Mouse (Mus musculus) urinary bladder, postnatal 4 days (tissue): Measurements from ENCODE around the gene Tnip1.

ENCODE experiments used
- DNase-seq, 2 experiments: peaks; one replicate each; pipeline ENCODE4 v3.0.0; 2021 to 2022; ENCODE audit warnings: low spot score in 2 of 2

Gene Tnip1

DNA sequence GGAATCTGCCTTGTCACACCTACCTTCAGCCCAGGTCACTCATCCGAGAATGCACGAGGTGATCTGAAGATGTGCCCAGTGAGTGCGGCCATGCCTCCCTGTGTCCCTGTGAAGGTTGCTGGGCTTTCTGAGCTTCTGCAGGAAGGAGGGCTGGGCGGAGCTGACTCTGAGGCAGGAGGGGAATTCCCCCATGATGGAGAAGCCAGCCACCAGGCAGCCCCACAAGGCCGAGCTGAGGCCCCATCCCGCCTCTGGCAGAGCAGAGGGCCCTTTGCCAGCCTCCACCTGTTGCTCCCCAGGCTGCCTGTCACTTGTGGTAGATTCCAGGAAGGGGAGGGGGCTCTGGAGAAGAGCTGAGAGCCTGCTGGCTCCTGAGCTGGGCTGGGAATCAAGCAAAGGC lies at the start of gene Tnip1:
Gene Tnip1, minus strand, starts transcription at position 108 of the 400 bp plus-strand sequence.
- peak in 1 of 2 experiments; percentile 35 for DNase-seq

DNA sequence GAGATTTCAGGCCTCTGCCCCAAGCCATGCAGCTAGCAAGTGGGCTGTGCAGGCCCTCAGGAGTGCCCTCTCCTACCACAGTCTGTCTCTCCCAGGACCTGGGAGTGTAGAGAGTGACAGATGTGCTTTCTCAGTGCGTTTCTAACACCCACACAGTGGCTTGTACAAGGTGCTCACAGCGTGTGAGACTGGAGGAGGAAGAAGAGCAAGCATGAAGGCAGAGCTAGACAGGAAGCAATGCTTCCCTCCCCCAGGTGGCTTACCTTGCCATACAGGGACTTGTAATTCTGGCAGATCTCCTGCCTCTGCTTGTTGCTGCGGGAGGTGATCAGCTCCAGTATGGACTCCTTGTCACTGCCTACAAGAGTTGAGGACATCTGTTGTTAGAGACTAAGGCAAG lies 48.7 kb upstream of the Tnip1 start:
- no peak for DNase-seq

DNA sequence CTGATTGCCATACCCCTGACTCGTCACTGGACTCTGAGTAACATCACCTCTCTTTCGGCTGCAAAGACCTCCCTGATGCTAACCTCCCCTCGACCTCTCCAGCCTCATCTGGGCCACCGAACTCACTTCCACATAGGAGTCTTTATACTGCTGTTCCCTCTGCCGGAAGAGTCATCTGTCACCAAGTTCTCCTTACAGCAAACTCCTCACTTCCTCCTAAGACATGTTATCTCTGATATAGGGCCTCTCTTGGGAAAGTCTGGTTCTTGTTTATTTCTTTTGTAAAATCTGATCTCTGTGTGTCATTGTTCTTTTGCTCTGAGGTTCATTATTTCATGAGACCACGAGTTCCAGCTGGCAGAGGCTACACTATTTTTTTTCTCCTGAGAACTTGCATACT lies 45.5 kb upstream of the Tnip1 start:
- no peak for DNase-seq

DNA sequence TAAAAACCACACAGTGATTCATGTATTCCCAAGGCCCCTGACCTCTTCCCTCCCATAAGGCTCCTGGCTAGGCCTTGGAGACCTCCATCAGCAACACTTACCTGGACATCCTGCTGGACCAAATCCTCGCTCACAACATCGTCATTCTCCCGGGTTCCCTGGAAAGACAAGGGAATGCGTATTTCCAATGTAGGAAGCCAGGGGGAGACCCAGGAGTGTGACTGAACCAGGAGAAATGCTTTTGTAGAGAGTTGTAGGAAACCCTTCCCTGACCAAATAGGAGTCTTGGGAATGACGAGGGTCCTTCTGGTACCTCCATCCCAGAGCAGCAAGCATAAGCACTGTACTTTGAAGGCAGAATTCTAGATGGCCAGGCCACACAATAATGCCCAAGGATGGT lies 43.0 kb upstream of the Tnip1 start:
- DNase-seq: no peak

DNA sequence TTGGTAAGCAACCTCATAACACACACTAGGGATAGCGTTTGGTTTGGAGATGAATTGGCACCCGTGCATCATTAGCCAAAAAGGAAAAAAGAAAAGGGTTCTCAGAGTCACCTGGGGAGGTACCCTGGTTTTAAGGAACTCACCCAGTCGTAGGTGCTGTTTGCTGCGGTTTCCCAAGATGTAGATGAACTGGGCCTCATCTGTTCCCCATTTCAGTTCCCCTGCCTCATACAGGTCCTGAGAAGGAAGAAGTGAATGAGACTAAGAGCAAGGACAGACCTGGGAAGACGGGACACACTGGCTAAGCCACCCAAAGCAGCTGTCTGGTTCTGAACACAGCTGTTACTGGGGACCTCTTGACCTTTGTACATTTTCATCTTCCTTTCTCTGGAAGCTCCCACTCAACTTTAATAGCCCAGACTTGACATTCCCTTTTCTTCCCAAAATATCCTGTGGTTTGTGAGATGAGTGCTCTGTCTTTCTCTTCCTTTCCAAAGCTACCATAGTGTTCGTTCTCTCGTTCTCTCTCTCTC lies 42.3 kb upstream of the Tnip1 start:
- DNase-seq: no peak

DNA sequence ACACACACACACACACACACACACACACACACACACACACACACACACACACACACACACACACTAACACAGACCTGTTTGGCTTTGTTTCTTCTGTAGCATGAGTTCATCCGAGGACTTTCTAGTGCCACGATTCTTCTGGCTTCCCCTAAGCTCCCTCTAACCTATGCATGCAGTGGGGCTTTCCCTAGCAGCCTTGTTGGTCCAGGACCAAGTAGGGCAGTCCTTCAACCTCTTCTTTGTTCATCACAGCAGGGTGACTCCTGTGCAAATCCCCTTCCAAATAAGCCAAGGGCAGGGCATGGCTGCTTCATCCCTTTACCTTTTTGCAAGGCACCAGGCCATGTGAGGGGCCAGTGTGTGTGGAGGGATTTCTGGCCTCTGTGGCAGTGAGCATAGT lies 36.0 kb upstream of the Tnip1 start:
- DNase-seq: no peak

DNA sequence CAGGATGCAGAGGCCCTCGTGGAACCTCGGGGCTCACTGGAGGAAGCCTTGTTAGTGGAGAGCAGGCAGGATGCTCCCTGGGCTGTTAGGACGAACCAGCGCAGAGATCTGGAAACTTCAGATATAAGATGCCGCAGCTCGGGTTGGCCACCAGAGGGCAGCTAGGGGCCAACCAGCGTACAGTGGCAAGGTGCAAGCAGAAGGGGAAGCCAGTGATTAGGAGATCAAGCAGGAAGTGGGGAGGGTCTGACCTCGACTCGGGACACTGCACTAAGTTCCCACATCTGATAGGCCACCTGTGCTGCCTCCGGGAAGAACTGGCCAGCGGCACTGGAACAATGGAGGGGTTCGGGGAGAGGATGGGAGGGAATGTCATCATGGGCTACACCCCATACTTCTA lies 35.6 kb upstream of the Tnip1 start:
- DNase-seq: peak in 1 of 2 experiments; percentile 52

DNA sequence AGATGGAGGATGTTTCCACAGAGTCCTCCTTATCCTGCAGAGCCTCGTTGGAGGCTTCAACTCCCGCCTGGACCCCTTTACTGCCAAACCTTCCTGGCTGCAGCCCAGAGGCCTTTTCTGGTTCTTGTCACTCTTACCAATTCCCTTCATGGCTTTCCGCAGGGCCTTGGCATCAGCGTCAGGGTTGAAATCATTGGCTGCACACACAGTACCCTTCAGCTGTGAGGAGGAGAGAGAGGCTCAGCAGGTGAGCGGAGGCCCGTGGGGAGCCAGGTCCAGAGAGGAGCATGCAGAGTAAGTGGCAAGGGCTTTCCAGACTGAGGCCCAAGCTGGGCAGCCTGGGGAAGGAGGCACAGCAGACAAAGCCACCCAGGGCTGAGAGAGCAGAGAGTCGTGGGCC lies 33.5 kb upstream of the Tnip1 start:
- no peak for DNase-seq

DNA sequence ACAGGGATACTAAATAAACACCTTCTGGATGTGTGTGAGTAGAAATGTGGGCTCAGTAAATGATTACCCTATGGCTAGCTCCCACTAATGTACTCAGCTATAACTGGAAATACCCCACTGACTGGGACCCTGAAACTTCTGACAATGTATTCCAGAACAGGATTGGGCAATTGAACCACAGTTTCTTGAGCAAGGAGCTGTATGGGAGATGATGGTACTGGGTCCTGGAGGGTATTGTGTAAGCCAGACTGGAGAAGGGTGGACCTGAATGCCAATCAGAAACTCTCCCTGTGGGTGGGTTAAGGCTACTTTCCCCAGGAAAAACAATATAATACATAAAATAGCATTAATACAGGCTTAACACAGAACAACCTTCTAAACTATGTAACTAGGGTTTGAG lies 27.2 kb upstream of the Tnip1 start:
- DNase-seq: no peak

DNA sequence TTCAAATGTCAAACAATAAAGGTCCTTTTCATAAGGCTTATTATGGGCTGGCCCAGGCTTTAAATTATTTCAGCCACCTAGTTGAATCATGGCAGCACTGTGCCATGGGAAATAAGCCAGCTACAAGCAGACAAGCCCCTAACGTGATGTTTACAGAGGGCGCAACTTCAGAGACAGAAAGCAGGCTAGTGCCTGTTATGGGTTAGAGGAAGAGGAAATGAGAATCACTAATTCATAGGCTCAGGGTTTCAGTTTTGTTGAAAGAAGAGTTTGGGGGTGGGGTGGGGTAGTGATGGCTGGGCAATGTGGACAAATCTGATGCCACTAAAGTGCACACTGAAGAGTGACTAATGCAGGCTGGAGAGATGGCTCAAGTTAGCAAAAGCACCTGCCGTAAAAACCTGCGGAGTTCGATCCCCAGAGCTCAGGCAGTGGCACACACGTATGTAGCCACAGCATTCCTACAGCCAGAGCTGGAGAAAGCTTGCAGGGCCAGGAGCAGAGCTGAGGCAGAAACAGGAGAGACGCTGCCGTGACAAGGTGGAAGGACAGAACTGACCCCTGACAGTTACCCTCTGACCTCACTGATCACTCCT lies 26.1 kb upstream of the Tnip1 start:
- no peak for DNase-seq

DNA sequence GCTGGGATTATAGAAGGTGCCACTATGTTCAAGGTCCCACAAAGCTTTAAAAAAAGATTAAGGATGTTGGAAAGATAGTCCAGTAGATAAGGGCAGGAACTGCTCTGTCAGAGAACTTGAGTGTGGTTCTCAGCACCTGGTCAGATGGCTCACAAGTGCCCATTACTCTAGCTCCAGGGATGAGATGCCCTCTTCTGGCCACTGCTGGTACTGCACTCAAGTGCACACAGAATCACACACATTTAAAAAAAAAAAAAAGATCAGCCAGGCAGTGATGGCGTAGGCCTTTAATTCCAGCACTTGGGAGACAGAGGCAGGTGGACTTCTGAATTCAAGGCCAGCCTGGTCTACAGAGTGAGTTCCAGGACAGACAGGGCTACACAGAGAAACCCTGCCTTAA lies 25.3 kb upstream of the Tnip1 start:
- DNase-seq: no peak

DNA sequence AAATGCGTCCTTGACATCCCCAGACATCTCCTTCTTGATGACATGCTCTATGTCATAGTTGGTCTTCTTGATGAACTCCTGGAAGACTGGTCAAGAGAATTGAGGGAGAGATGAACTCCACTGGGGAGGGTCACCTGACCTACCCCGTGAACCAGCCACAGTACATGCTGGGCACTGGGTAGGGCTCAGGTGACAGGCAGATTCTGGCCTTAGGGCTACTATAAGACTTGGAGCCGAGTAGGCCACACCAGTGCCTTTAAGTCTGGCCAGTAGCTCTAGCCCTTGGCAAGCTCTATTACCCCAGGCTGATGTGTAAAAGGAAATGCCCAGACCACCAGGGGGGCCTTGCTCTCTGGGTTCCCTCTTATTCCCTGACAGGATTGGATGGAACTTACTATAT lies 22.4 kb upstream of the Tnip1 start:
- DNase-seq: no peak

DNA sequence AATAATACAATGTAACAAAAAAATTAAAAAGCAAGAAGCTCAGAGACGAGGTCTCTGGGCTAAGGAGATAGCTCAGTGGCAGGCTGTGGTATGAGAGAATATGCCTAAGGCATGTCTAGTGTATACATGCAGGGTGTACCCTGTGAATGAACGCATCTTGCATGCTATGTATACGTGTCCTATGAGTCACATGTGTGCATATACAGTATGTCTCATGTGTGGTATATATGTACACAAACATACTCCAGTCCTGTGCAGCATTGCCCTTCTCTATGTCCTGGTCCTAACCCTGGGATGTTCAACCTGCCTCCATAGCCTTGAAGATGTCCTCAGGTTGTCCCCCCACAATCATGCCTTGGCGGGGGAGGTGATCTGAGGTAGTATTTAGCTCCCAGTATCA lies 21.9 kb upstream of the Tnip1 start:
- no peak for DNase-seq

DNA sequence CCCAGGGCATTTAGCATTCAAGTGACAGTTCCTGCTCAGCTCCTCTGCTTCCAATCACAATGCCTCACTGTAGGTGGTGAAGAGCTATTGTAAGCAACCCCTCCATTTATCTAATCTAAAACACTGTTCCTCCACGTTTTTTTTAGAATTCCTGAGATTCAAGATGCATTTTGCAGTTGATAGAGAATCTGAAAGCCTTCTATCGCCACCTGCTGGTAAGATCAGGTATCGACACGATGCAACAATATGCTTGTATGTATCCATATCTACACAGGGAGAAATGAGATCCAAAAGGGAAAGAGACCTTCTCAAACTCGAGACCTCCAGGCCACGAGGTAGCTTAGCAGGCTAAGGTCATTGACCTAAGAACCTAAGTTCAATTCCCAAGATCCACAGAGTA lies 21.4 kb upstream of the Tnip1 start:
- DNase-seq: peak in 1 of 2 experiments; percentile 81

DNA sequence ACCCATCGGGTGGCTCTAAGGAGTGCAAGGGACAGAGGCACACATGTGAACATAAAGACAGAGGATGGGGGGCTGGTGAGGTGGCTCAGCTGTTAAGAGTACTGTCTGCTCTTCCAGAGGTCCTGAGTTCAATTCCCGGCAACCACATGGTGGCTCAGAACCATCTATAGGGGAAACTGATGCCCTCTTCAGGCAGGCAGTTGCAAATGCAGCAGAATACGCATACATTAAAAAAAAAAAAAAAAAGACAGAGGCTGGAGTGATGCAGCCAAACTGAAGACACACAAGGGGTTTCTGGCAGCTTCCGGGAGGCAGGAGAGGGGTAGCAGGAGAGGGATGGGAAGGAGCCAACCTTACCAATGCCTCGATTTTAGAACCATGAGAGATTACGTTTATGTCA lies 19.8 kb upstream of the Tnip1 start:
- no peak for DNase-seq

DNA sequence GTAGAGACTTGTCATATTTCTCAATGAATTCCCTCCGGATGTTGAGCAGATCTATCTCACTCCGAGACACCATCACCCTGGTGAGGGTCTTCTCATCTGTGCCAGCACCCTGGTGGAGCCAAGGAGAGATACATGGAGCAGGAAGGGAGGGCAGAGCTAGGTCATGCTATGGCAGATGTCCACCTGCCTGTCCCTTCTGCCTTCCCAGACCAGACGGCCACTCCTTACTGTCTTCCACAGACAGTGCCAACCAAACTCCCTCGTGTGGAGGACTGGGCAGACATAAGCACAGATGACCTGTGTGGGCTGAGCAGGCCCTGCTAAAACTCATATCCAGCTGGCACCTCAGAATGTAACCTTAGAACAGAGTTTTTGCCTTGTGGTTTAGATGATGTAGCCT lies 18.9 kb upstream of the Tnip1 start:
- DNase-seq: no peak

DNA sequence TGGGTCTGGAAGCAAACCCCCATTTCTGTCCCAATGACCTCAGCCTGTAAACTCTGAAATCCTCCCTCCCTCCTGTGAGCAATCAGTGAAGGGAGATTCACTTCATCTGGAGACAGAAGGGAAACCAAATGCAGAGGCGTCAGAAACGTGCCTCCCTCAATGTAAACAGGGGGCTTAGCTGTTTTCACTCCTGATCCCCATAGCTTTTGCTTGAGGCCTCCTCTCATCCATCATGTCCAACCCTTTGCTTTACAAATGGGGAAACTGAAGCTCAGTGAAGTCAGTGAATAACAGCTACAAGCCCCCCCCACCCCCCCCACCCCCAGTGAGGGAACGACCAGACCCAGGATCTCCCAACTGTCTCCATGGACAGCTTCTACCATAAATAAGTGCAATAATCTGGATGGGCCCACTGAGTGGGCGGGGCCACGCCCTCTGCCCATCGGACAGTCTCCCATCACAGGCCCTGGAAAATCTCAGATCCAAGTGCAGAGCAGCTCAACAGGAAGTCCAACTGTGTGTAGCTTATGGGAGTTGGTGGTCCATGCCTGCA lies 14.7 kb upstream of the Tnip1 start:
- DNase-seq: no peak

DNA sequence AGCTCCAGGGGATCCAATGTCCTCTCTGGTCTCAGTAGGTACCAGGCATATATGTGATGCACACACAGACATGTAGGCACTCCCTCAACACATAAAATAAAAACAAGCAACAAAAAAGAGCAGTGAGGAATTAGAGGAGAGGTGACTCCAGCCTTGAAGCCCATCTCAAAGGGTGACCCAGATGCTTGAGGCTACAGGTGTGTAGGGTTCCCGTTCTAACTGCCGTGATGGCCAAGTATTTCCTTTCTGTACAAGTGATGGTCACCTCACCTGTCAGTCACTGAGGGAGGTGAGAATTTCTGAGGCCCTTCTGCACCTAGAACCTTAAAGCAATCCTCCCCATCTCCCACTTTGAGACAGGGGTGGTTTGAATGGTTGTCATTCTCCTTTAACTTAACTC lies 13.6 kb upstream of the Tnip1 start:
- DNase-seq: no peak

DNA sequence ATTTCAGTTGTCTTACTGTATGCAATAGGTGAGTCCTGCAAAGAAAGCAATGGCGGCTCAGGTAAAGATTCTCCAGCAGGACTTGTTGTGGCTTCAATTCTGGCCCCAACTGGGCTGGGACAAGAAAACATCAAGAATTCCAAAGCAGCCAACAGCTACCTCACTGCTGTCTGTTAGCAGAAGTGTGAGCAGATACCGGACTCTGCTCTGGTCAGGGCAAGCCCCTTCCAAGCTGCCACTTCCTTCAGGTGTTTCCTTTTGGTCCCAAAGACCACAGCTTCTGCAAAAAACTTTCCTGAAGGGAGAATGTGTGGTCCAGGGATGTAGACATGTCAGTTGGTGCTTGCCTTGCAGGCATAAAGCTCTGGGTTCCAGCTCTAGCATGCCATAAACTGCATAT lies 13.0 kb upstream of the Tnip1 start:
- no peak for DNase-seq

DNA sequence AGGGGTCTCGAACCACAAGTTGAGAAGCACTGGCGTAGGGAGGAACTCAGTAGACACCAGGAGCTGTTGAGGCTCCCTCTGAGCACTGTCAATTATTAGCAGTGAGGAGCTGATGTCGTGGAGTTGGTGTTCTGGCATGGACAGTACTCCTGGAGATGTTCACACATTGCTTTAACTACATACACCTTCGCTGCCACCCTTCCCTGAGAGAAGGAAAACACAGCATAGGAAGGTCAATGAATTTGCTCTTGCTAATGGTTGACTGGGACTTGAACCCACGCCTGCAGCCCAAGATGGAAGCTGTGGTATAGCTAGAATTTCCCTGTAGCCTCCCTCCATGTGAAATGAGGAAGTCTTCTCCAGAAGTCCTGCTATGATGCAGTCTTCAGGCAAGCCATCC lies 12.6 kb upstream of the Tnip1 start:
- DNase-seq: no peak

DNA sequence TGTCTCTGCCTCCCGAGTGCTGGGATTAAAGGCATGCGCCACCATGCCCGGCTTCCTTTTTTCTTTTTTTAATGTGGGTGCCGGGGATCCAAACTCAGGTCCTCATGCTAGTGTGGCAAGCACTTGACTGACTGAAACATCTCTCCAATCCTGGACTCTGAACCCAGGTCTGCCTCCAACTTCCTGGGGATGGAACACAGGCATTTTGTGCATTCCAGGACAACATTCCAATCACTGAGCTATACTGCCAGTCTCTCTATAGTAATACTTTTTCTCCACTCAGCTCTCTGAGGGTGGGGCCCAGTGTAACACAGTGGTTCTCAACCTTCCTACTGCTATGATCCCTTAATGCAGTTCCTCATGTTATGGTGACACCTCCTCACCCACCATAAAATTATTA lies 11.9 kb upstream of the Tnip1 start:
- no peak for DNase-seq

DNA sequence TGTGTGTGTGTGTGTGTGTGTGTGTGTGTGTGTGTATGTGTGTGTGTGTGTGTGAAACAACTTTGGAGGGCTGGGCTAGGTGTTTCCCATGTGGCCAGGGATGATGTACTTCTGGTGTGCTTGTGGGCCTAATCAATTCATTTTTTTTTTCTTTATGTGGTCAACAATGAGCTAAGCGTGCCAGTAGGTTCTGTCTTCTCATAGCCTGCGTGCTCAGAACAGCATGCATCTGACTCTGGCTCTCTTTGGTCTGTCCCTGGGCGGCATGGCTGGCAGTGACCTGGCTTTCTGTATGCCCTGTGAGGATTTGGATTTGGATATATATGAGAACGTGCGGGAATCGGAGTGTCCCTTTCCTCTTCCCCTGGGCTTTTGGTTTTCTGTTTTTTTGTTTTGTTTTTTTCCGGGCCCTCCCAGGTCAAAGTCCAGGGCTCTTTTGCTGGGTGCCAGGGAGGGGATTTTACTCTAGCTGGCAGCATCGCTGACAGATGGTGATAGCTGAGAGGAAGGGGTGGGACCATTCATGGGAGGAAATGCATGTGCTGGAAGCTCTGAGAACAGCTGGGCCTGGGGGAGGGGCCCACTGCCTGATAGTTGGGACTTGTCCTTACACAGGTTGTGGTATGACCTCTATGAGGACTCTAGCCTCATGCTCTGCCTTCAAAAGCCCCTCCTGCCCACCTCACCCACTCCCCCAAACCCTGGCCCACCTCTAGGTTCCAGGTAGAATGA lies 10.9 kb upstream of the Tnip1 start:
- DNase-seq: peak in 1 of 2 experiments; percentile 39

DNA sequence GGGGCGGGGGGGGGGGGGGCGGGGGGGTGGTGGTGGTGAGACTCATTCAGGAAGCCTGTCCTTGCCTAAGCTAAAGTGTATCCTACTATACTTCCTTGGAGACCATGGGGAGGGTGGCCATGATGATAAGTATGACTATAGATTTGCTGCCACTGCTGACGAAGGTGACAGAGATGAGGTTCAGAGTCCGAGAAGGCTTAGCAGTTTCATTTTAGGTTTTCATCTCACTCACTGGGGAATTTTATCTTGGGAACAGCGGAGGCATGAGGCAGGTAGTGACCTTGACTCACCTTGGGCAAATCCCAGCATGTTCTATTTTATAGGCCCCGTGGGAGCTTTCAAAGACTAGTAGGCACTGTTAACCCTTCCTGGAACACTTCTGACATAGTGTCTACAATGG lies 10.1 kb upstream of the Tnip1 start:
- no peak for DNase-seq
